Mouse (Mus musculus): ENCODE results near the gene Fig4.

GRCm38 (mm10) chr10:41249006-41249659, 53.9 kb downstream of the Fig4 start:
- no peak for TF ChIP-seq CTCF (IDR thresholded peaks at IDR 0.05; ENCODE audit: borderline replicate concordance, insufficient read depth, low read length)
- no peak for TF ChIP-seq POLR2A (IDR thresholded peaks at IDR 0.05; ENCODE audit: low read depth, low read length)
